Mouse (Mus musculus) layer of hippocampus, adult 18-20 months (tissue): ENCODE measurements at regions not wholly inside any gene's neighbourhood (a gene's known extent, or its start where the extent isn't known, plus 50 kb on each side); places are given as distances from the start of the nearest gene placed in this dataset.

ENCODE experiments used
- DNase-seq, 2 experiments: peaks; one replicate each; pipeline ENCODE4 v3.0.0; 2022; ENCODE audit warnings: low spot score in 2 of 2

- DNase-seq: no peak
These were observed 50.9 kb upstream of the Cbln4 start for GRCm38 (mm10) chr2:172094159-172094558.

GRCm38 (mm10) chr2:172103881-172104655, 60.8 kb upstream of the Cbln4 start:
- no peak for DNase-seq

DNA sequence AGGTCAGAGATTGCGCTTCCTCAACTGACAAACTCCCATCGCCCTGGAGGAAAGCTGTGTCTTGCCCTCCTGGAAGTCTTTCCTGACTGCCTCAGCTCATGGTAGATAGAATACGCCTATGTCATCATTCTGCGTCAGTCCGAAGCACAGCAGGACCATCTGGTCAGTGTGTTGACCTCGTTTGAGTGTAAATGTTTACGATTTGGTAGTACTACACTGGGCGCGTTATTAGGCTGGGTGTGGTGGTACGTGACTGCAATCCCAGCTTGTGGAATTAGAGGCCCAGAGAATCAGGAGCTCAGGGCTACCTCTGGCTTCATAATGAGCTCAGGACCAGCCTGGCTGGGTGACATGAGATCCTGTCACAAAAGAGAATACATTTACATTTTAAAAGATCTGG, 62.0 kb upstream of the Cbln4 start:
- DNase-seq: no peak

- DNase-seq: no peak
These were observed 67.4 kb upstream of the Cbln4 start for GRCm38 (mm10) chr2:172110706-172111105.

DNA sequence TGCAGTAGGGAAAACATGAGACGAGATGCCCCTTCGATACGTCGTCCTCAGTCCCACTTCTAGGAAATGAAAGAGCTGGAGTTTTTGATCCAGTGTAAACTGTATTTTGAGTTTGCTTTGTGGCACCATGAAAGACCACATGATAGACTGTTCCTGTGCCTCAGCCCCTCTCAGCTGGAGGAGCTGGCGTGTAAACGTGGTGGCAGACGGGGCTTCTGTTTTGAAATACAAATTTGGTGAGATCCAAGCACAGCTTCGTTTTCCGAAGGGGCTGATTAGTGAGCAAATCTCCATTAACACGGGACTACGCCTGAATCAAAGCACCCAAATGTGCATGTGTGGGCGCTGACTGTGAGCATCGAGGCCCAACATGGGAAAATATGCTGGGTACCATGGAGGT, 70.4 kb upstream of the Cbln4 start:
- no peak for DNase-seq

DNA sequence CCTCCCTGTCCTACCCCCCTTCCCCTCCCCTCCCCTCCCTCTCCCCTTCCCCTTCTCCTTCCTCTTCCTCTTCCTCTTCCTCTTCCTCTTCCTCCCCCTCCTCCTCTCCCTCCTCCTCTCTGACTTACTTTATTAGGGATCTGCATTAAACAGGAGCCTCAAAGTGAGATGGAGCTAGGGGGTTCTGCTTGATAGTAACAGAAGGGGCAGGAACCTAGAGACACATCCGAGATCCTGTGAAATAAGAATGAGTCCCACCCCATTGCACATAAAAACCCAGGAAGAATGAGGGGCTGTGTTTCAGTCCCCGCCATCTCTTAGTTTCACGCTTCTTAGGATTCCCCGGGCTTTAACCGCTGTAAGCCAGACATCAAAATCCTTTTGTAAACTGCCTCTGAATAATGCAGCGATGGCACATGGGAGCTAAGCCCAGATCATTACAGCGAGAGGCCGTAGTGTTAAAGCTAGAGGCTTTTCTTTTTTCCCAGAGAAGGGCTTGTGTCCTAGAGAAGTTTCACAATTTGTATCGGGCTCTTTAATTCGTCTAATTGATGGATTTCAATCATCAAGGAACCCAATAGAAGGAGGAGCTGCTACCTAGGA, 72.4 kb upstream of the Cbln4 start:
- DNase-seq: no peak

DNA sequence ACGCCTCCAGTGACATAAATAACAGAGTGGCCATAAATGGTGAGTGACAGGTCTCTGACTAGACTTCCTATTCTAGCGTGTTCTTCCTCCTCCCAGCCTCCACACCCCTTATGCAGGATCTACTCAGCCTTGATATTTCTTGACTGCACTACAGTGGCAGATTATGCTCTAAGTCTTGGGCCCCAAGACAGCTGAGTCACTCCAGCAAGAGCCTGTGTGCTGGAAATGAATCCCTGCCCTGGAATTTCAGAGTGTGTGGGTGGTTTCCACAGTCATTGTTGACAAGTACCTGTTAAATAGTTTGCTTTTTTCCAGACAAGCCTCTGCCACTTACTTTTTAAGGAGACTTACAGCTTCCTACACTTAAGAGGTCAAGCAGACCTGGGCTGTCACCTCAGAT, 84.3 kb upstream of the Cbln4 start:
- DNase-seq: no peak

- DNase-seq: peak; percentile 10 to 24
These were observed 88.0 kb upstream of the Cbln4 start for GRCm38 (mm10) chr2:172131232-172131631.

GRCm38 (mm10) chr2:172132623-172133332, 89.5 kb upstream of the Cbln4 start:
- DNase-seq: no peak

DNA sequence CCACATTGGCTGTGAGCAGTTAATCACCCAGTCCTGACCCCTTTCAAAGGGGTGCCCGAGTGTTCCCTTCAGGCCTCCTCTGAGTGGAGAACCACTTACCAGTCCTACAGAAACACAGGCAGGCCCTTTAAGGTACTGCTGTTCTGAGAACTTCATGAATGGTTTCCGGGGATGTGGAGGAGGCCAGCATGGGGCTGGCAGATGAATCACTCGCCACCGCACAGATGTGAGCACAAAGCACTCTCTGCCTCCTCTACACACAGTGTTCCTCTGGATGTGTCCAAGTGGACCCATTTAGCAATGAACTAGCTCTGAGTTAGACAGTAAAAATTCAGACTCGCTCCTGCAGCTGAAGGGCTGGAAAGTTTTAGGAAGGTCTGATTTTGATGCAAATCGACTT, 96.8 kb upstream of the Cbln4 start:
- DNase-seq: peak; percentile 25 to 33

- DNase-seq: no peak
These were observed 100.0 kb upstream of the Cbln4 start for GRCm38 (mm10) chr2:172143269-172143668.

DNA sequence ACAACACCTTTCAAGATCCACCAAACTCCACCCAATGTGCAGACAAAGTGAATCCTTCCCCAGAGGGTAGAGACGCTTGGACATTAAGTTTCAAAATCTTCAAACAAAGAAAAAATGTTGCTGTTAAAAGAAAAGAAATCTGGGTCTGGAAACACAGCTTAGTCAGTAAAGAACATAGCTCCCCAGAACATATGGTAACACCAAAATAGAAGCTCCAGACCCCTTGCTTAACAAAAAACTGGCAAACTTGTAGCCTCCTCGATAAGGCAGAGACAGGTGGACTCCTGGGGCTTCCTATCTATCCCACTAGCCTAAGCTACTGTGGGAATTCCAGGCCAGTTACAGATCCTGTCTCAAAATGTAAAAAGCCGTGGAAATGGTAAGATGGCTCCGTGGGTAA, 99.6 kb upstream of the Mc3r start:
- DNase-seq: no peak

DNA sequence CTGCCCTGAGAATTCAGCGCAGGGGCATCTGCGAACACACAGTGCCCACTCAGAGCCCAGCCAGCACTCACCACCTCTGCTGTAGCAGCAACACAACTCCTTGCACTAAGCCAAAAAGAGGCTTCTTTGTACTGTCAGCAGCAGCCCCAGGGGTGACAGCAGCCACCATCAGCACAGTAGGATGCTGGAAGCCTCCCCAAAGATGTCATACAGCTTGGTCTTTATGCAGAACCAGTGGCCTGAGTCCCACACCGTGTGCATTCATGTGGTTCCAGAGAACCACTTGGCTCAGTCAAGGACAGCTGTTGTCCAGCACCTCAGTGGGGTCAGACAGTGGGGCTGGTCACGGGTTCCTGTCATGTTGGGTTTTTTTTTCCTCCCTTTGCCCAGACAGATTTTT, 98.6 kb upstream of the Mc3r start:
- DNase-seq: no peak

GRCm38 (mm10) chr2:172150898-172151297, 97.4 kb upstream of the Mc3r start:
- no peak for DNase-seq

DNA sequence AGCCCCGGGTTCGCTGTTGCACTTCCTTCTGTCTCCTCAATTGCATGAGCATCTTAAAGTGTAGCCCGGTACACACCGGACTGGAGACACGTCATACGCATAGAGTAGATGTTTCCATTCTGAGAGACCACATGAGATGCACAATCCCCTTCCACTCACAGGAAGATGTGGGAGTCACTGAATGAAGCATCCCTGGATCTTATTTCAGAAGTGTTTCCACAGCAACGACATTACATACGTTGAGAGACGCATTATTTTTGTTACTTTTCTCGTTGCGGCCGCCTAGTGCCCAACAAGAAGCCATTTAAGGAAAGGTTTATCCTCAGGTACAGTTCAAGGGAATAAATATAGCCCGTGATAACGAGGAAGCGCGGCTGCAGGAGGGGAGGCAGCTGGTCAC, 88.4 kb upstream of the Mc3r start:
- DNase-seq: peak in 1 of 2 experiments; percentile 4

DNA sequence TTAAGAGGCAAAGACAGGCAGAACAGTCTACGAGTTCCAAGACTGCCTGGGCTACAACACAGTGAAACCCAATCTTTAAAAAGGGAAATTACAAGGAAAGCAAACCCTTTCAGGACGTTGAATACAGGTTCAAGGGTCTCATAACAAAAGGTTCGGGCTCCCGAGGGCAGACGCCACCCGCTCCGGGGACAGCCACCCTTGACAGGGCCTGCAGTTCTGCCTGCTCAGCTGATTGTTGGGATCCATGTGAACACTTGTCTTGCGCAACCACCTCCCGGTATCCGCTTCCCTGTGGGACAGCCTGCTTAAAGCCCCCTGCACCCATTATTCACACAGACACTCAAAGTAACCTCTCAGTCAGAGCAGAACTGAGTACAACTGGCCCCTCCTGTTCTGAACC, 70.9 kb upstream of the Mc3r start:
- no peak for DNase-seq

DNA sequence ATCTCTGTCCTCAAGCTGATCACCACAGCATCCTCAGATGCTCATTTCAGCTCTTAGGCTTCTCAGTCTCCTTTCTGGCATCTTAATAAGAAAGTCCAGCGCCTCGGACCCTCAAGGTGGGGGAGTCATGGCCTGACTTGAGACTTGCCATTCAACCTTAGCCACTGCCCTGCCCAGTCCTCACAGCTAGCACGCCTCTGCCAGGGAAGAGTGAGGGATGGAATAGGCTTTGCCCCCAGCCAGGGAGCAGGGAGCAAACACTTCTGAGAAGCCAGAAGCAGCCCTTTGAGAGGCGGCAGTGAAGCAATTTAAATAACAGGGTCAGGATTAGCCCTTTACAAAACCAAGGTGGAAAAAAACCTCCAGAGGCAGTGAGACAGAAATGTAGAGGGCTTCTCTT, 69.0 kb upstream of the Mc3r start:
- no peak for DNase-seq

GRCm38 (mm10) chr2:172197746-172198145, 50.5 kb upstream of the Mc3r start:
- DNase-seq: no peak
